Comparison of ENCODE assay signal across 8 mouse cellular contexts in genomic region chr11:53890906-53891504, GRCm38 (mm10). TPM values are rescaled to one million over a fixed set of nuclear protein-coding genes. Genes with fewer than 3 reads are reported as not detected.
DNase-seq lines count a peak whose midpoint lies in the region; ATAC-seq lines count a peak whose summit lies in the region.

No protein-coding gene starts in this region.

- intact Hi-C loops in gastrocnemius, postnatal 14 days (cut with DNase I; ENCODE audit: low total_unique reads): no loop called here
- intact Hi-C loops in gastrocnemius, postnatal 36 days (cut with DNase I): no loop called here

- H3K4me1 ChIP-seq in hindbrain, embryonic 16.5 days (ENCODE audit: control insufficient read depth, insufficient read depth, low read depth, low read length): peaks cover 7% of the 10 kb centered on the region
- no peaks in the 10 kb centered on the region for H3K4me1 ChIP-seq in midbrain, embryonic 11.5 days (ENCODE audit: control insufficient read depth, insufficient read depth, low read length)

- peak overlapping the region; percentile 64 for H3K27ac ChIP-seq in hindbrain, embryonic 16.5 days (ENCODE audit: low read depth, low read length)
- H3K27ac ChIP-seq in midbrain, embryonic 11.5 days (ENCODE audit: low read depth, low read length): no peak overlapping the region

- DNase-seq in gastrocnemius, postnatal 14 days: peak; percentile 37
- no peak for DNase-seq in gastrocnemius, postnatal 36 days
- peak; percentile 38 for DNase-seq in thymus, postnatal 14 days
- no peak for DNase-seq in thymus, postnatal 36 days
- DNase-seq in midbrain, embryonic 11.5 days (ENCODE audit: low spot score, missing footprints): peak; percentile 94
- no peak for DNase-seq in yolk sac, embryonic 10.5 days (ENCODE audit: low spot score)
- no peak for DNase-seq in urinary bladder, postnatal 25 days (ENCODE audit: low spot score)

- H3K4me3 ChIP-seq in hindbrain, embryonic 16.5 days (ENCODE audit: low read length): peak overlapping the region; percentile 72
- peak overlapping the region; percentile 50 for H3K4me3 ChIP-seq in midbrain, embryonic 11.5 days (ENCODE audit: low read depth, low read length)

- no peaks in the 10 kb centered on the region for H3K27me3 ChIP-seq in hindbrain, embryonic 16.5 days (replicated peaks; ENCODE audit: control insufficient read depth, insufficient read depth, low read length)
- H3K27me3 ChIP-seq in midbrain, embryonic 11.5 days (ENCODE audit: control insufficient read depth, insufficient read depth, low read length): no peaks in the 10 kb centered on the region

- H3K36me3 ChIP-seq in hindbrain, embryonic 16.5 days (ENCODE audit: control insufficient read depth, insufficient read depth, low read length): no peaks in the 10 kb centered on the region
- no peaks in the 10 kb centered on the region for H3K36me3 ChIP-seq in midbrain, embryonic 11.5 days (ENCODE audit: control insufficient read depth, insufficient read depth, low read length)

- peak overlapping the region; percentile 76 for H3K4me2 ChIP-seq in hindbrain, embryonic 16.5 days (ENCODE audit: low read length)
- peak overlapping the region; percentile 81 for H3K4me2 ChIP-seq in midbrain, embryonic 11.5 days

- peak overlapping the region; percentile 82 for H3K9ac ChIP-seq in hindbrain, embryonic 16.5 days (ENCODE audit: low read depth, low read length)
- peak overlapping the region; percentile 67 for H3K9ac ChIP-seq in midbrain, embryonic 11.5 days (ENCODE audit: low read length)

- no peaks in the 10 kb centered on the region for H3K9me3 ChIP-seq in hindbrain, embryonic 16.5 days (ENCODE audit: control insufficient read depth, low read length)
- no peaks in the 10 kb centered on the region for H3K9me3 ChIP-seq in midbrain, embryonic 11.5 days (ENCODE audit: control insufficient read depth, low read length)

- no peak; the same call in none of the 2 replicates for ATAC-seq in hindbrain, embryonic 16.5 days
- ATAC-seq in midbrain, embryonic 11.5 days (ENCODE audit: low FRiP score): no peak

- WGBS in hindbrain, embryonic 16.5 days: 2% methylated on average over 33 of the region's 33 CpGs
- 1% methylated on average over 33 of the region's 33 CpGs for WGBS in midbrain, embryonic 11.5 days

RNA-seq across cellular contexts. Expression of gene Slc22a5, which starts 0.5 kb away (rescaled TPM):
- total RNA-seq in gastrocnemius, postnatal 14 days (2021): 10 to 100 TPM; 11.1 to 11.2 TPM
- 10 to 100 TPM in 1 of 2 experiments, 1 to 10 TPM in 1; 7.7 to 12.8 TPM for total RNA-seq in gastrocnemius, postnatal 36 days (2021)
- 11.1 and 12.4 TPM in 2 replicates for polyA plus RNA-seq in hindbrain, embryonic 16.5 days (2015; fragmentation: Nextera tagmentation; extraction: Ambion mirVana)
- 7.9 and 8.1 TPM in 2 replicates for polyA plus RNA-seq in midbrain, embryonic 11.5 days (2014; fragmentation: Nextera tagmentation; extraction: Ambion mirVana)

RNA-seq across cellular contexts. Expression of gene Gm12216, which starts 31.9 kb away (rescaled TPM):
- total RNA-seq in gastrocnemius, postnatal 14 days (2021): 1 to 10 TPM; 2.1 to 3.7 TPM
- total RNA-seq in gastrocnemius, postnatal 36 days (2021): 1 to 10 TPM; 1.6 to 2.1 TPM
- 0.40 and 0.52 TPM in 2 replicates for polyA plus RNA-seq in hindbrain, embryonic 16.5 days (2015; fragmentation: Nextera tagmentation; extraction: Ambion mirVana)
- 0.25 TPM in 1 of 2 replicates, not detected in the other for polyA plus RNA-seq in midbrain, embryonic 11.5 days (2014; fragmentation: Nextera tagmentation; extraction: Ambion mirVana)

Comparison
In these comparisons a context has a peak if more than half of its experiments do, and no peak if none do; other contexts are left out.
1. DNase-seq: peak in gastrocnemius, postnatal 14 days (single experiment), thymus, postnatal 14 days (single experiment) and midbrain, embryonic 11.5 days (single experiment); none in gastrocnemius, postnatal 36 days (0 of 2), thymus, postnatal 36 days (0 of 2), yolk sac, embryonic 10.5 days (single experiment) and urinary bladder, postnatal 25 days (single experiment).